Mouse (Mus musculus) liver, adult 2 months (tissue): ENCODE measurements around the gene Cuta. TPM values are rescaled to one million over a fixed set of nuclear protein-coding genes. Genes with fewer than 3 reads are reported as not detected.

Experiments
- DNase-seq: peaks from one replicate; pipeline ENCODE4 v3.0.0-alpha.2; 2011; ENCODE audit warnings: low read depth, low spot score; ENCODE audit errors: extremely low read depth
- H3K27ac ChIP-seq: fragments of 200-500 bp; replicated peaks from 2 replicates; pipeline ENCODE4 v1.5.1; 2012; ENCODE audit warnings: low read depth, mild to moderate bottlenecking, control low read depth, inconsistent platforms, low read length; ENCODE audit not compliant: insufficient read depth
- H3K27me3 ChIP-seq: fragments of 200-500 bp; 2 replicates; pipeline ENCODE4 v1.6.1; 2012; ENCODE audit warnings: mild to moderate bottlenecking, moderate library complexity, low read length, inconsistent platforms; ENCODE audit not compliant: control insufficient read depth, insufficient read depth
- H3K36me3 ChIP-seq: fragments of 200-500 bp; 2 replicates; pipeline ENCODE4 v1.6.1; 2012; ENCODE audit warnings: low read length, inconsistent platforms; ENCODE audit not compliant: control insufficient read depth, insufficient read depth
- H3K4me1 ChIP-seq: fragments of 200-500 bp; 2 replicates; pipeline ENCODE4 v1.6.1; 2011; ENCODE audit warnings: low read length; ENCODE audit not compliant: control insufficient read depth, insufficient read depth
- H3K4me3 ChIP-seq: fragments of 200-500 bp; 2 replicates; pipeline ENCODE4 v1.5.1; 2011; ENCODE audit warnings: low read depth, mild to moderate bottlenecking, control low read depth, low read length, moderate library complexity; ENCODE audit not compliant: insufficient read depth
- H3K79me2 ChIP-seq: fragments of 200-500 bp; 2 replicates; pipeline ENCODE4 v1.6.1; 2012; ENCODE audit warnings: inconsistent platforms, mild to moderate bottlenecking, low read length, moderate library complexity; ENCODE audit not compliant: control insufficient read depth, insufficient read depth
- H3K9ac ChIP-seq: fragments of 200-500 bp; 2 replicates; pipeline ENCODE4 v1.6.1; 2012; ENCODE audit warnings: low read depth, mild to moderate bottlenecking, control low read depth, inconsistent platforms, low read length
- CTCF ChIP-seq: fragments of 200-500 bp; IDR thresholded peaks from 2 replicates; pipeline ENCODE4 v1.5.1; 2011; ENCODE audit warnings: low read depth, low read length, control low read depth
- POLR2A ChIP-seq: fragments of 200-500 bp; IDR thresholded peaks from 2 replicates; pipeline ENCODE4 v1.6.1; 2011; ENCODE audit warnings: low read length, control low read depth; ENCODE audit not compliant: insufficient read depth; ENCODE audit errors: extremely low read depth
- WGBS: fragments of 180-500 bp; shearing (Covaris S2); methylation state at CpG from one replicate; pipeline ENCODE4 v1.1.7; 2018; 5-methylcytosine and 5-hydroxymethylcytosine counted together
- polyA plus RNA-seq: library from polyadenylated mRNA; depleted of rRNA; stranded (reverse); fragments of >200 nt; gene quantifications from 2 replicates; pipeline ENCODE4 v1.2.3, GENCODE M21; 2012
- total RNA-seq: library from RNA; depleted of rRNA; stranded (reverse); fragments of >200 nt; gene quantifications from 2 replicates; pipeline ENCODE4 v1.2.3, GENCODE M21; 2014

Cuta gene
- total and polyA plus RNA-seq, 2 experiments = 21.4 to 129 TPM

DNA sequence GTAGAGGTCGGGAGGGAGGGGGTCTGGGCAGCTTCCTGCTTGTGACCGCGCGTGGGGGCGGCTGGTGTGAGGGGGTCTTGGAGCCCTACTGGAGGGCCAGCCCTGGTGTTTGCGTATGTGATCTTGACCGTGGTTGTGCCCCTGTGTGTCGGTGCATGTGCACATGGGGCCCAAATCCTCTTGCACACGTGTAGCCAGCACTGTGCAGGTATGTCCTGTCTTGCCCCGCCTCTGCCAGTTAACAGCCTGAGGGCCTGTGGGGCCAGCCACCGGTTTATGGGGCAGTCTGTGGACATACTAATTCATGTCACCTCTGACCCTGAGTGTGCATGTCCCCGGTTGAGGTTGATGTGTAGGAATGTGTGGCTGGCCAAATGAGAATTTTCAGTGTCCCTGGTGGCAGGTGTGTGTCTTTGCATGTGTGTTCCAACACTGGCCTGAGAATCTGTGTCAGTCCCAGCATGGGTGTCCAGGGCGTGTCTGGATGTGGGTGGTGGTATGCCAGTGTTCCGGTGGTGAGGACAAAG is 9.7 kb upstream of the Cuta start:
- WGBS = 34% methylated on average over 14 of the region's 14 CpGs
- DNase-seq = no peak

DNA sequence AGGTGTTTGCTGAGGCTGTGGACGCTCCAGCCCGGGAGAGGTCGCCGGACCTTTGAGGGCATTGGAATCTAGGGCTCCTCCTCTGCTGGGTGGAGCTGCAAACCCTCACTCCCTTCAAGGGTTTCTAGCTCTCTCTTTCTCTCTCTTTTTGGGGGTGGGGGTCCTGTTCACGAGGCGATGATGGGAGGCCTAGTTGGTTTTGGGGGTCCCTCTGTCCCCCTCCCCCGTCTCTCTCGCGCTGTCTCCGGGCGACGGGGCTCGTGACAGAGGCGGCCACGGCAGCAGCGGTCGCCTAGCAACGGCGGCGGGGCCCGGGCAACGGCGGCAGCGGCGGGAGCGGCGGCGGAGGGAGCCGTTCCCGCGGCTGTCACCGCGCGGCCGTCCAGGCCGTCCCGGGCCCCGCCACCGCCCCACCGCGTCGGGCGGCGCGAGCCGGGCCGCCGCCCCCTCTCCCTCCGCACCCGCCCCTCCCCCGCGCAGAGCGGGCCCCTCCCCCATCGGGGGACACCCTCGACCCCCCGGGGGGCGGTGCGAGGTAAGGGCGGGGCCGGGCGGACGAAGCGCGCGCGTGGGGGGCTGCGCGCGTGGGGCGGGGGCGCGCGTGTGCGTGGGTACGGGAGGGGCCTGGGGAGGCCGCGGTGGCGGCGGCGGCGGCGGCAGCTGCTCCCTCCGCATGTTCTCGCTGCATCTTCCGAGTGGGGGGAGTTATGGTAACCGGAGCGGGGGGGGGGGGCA is 9.1 kb upstream of the Cuta start:
- no peak overlapping the region for H3K27ac ChIP-seq
- DNase-seq = no peak
- no peaks in the 10 kb centered on the region for H3K36me3 ChIP-seq
- TF ChIP-seq CTCF = peak; percentile 22; the same call in 1 of the 2 replicates
- no peak for TF ChIP-seq POLR2A
- no peaks in the 10 kb centered on the region for H3K79me2 ChIP-seq
- H3K4me3 ChIP-seq = peak overlapping the region; percentile 84
- no peaks in the 10 kb centered on the region for H3K27me3 ChIP-seq
- peak overlapping the region; percentile 74 for H3K9ac ChIP-seq
- H3K4me1 ChIP-seq = peaks cover 4% of the 10 kb centered on the region; the same call in 1 of the 2 replicates
- WGBS = 1% methylated on average over 56 of the region's 87 CpGs

More for the DNA sequence above, 9.7 kb upstream of the Cuta start:
- Histone ChIP-seq H3K9ac (no peak overlapping the region), H3K4me3 (no peak overlapping the region; the same call in 1 of the 2 replicates), H3K79me2 (no peaks in the 10 kb centered on the region), H3K27ac (no peak overlapping the region), H3K27me3 (no peaks in the 10 kb centered on the region), H3K4me1 (peaks cover 4% of the 10 kb centered on the region; the same call in 1 of the 2 replicates), H3K36me3 (no peaks in the 10 kb centered on the region)
- TF ChIP-seq CTCF = peak; percentile 14; the same call in 1 of the 2 replicates
- no peak for TF ChIP-seq POLR2A

DNA sequence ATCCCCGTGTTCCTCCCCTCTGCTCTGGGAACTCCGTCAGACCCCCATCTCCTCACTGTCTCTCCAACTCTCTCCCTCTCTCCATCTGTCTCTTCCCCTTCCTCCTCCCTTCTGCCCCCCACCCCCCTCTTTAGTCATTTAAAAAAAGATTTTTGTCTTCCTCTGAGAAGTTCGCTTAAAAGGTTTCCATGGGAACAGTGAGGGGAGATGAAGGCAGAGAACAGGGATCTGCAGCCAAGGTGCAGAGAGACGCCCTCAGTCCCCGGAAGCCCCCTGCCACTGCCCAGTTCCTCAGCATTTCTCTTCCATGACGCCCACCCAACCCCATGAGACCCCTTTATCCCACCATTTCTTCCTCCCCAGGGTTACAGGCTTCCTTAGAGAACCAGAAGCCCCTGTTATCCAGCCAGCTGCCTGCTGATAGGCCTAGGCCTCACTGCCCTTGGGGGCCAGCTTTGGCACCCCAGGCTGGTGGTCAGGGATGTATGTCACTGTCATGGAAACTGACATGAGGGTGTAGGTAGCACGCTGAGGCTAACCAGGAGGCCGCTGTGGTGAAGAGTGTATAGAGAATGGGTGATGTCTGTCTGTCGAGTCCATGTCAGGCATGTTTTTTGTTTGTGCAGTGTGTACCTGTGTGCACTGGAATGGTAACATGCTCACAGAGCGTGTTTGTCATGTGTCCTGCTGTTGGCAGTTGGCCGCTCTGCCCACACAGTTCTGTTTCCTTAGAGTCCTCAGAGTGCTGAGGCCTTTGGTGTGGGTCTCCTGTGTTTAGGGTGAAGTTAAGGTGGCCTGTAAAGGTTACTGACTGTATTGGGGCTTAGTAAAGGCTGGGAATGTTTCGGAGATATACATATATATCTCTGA is 8.1 kb upstream of the Cuta start:
- no peak for DNase-seq
- Histone ChIP-seq H3K27me3 (no peaks in the 10 kb centered on the region), H3K4me1 (peaks cover 4% of the 10 kb centered on the region; the same call in 1 of the 2 replicates), H3K4me3 (no peak overlapping the region), H3K79me2 (no peaks in the 10 kb centered on the region), H3K27ac (no peak overlapping the region), H3K9ac (no peak overlapping the region), H3K36me3 (no peaks in the 10 kb centered on the region)
- whole genome bisulfite sequencing = 84% methylated on average over 12 of the region's 12 CpGs
- TF ChIP-seq POLR2A (no peak), CTCF (no peak)

DNA sequence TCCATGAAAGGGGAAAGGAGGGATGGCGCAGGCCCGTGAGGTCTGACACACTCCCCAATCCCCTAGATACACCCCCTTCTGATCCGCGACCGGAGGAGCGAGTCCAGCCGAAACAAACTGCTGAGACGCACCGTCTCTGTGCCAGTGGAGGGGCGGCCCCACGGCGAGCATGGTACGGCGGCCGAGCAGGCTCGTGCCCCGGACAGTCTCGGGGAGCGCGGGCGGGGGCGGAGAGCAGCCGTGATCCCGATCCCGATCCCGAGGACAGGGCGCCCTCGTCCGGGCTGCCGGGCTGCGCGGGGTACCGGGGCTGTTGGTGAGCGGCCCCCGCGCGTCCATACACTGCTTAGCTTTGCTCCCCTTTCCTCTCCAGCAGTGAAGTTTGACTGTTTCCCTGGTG is 7.2 kb upstream of the Cuta start:
- peak overlapping the region; percentile 10; the same call in 1 of the 2 replicates for H3K27ac ChIP-seq
- H3K36me3 ChIP-seq = no peaks in the 10 kb centered on the region
- H3K9ac ChIP-seq = peak overlapping the region; percentile 71
- H3K27me3 ChIP-seq = no peaks in the 10 kb centered on the region
- no peaks in the 10 kb centered on the region for H3K79me2 ChIP-seq
- peak; percentile 51 for TF ChIP-seq CTCF
- TF ChIP-seq POLR2A = 0 out of 2 replicates have a peak, but pooled peaks have one; percentile 33
- peak; percentile 47 for DNase-seq
- H3K4me1 ChIP-seq = peaks cover 4% of the 10 kb centered on the region; the same call in 1 of the 2 replicates
- WGBS = 1% methylated on average over 36 of the region's 37 CpGs
- peak overlapping the region; percentile 64 for H3K4me3 ChIP-seq

DNA sequence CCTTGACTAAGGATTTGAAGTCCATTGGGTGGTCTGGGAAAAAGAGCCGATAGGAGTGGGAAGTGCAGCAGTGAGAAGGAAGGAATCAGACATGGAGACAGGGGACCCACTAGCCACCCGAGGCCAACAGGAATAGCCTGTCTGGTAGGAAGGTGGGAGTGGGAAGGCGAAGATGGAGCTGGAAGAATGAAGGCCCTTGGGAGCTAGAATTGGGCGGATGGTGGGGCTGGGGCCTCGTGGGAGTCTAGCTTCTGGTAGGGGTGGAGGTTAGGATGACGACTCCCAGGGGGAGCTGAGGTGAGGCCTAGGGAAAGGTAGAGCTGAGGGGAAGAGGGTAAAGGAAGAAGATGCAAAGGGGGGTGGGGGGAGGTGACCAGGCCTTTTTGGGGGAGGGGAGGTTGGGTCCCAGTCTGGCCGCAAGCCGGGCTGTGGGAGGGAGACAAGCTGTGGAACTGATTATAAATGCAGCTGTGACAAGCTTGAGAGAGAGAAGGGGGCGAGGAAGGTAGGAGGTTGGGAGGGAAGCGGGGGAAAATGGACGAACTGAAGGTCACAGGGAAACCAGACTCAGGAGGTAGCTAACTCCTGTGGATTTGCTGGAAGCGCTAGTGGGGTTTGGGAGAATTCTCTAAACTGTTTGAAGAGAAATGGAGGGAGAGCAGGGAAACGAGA is 6.6 kb upstream of the Cuta start:
- TF ChIP-seq POLR2A = no peak
- TF ChIP-seq CTCF = no peak

More for the DNA sequence above, 6.6 kb upstream of the Cuta start:
- peak overlapping the region; percentile 64 for H3K4me3 ChIP-seq
- no peaks in the 10 kb centered on the region for H3K79me2 ChIP-seq
- WGBS = 59% methylated on average over 13 of the region's 13 CpGs
- no peaks in the 10 kb centered on the region for H3K36me3 ChIP-seq
- H3K9ac ChIP-seq = peak overlapping the region; percentile 71
- DNase-seq = peak; percentile 3
- peaks cover 4% of the 10 kb centered on the region; the same call in 1 of the 2 replicates for H3K4me1 ChIP-seq
- peak overlapping the region; percentile 10; the same call in 1 of the 2 replicates for H3K27ac ChIP-seq
- H3K27me3 ChIP-seq = no peaks in the 10 kb centered on the region
